Mouse (Mus musculus) spleen, adult 2 months (tissue): Measurements from ENCODE around the gene Sgca.

ENCODE experiments used
- CTCF ChIP-seq: fragments of 200-500 bp; IDR thresholded peaks from 2 replicates; pipeline ENCODE4 v1.5.1; 2011; ENCODE audit warnings: mild to moderate bottlenecking, inconsistent platforms; ENCODE audit not compliant: insufficient read depth, insufficient read length, insufficient replicate concordance; ENCODE audit errors: extremely low read depth
- POLR2A ChIP-seq: fragments of 200-500 bp; IDR thresholded peaks from 2 replicates; pipeline ENCODE4 v1.6.1; 2011; ENCODE audit warnings: low read depth, low read length, inconsistent platforms

DNA sequence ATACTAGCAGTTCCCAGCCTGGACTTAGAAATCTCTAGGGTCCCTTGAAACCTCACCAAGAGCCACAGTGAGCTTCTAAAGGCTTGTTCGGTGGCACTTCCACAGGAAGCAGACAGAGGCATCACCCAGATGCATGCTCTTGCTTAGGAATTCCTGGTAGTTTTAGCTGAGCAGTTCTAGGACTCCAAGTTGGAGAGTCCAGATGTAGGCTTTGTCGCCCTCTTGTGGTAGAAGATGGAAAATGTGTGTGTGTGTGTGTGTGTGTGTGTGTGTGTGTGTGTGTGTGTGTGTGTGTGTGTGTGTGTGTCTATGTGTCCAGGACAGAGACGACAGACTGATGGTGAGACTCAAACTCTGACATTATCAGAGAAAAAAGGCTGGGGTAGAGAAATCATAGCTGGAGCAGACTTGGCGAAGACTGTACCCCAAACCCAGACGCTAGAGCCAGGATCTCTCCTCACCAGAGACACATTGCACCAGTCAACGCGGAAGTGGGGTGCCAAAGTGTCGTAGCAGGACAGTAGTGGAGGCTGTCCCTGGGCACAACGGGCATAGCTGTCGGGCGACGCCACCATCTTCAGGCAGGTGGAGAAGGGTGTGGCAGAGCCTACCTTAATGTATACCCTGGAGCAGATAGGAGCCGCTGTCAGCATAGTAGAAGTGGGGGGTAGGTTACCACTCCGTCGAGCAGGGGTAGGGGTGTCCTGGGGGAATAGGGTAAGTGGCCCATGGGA, 5.8 kb downstream of the Sgca start:
- peak; percentile 32; the same call in 1 of the 2 replicates for TF ChIP-seq CTCF
- TF ChIP-seq POLR2A, result no peak
